Mouse (Mus musculus) neural tube, postnatal 0 days (tissue): ENCODE measurements around the gene Snx22. TPM values are rescaled to one million over a fixed set of nuclear protein-coding genes. Genes with fewer than 3 reads are reported as not detected.

Experiments
- polyA plus RNA-seq: library from polyadenylated mRNA; unstranded; fragments of >200 nt; fragmentation: Nextera tagmentation; extraction: Ambion mirVana; gene quantifications from 2 replicates; pipeline ENCODE4 v1.2.1, GENCODE M21; 2015

Gene Snx22
- polyA plus RNA-seq, result 11.0 and 11.6 TPM in 2 replicates

GRCm38 (mm10) chr9:66069583-66069982 is at the start of gene Snx22:
Gene Snx22, minus strand, starts transcription at chr9:66069719.

GRCm38 (mm10) chr9:66059583-66060307 is 9.8 kb downstream of the Snx22 start, which contains the start of gene Ppib:
Gene Ppib, plus strand, starts transcription at chr9:66060222.

Other genes with a start within 250 kb of the Snx22 start
- gene Zfp609, start 242.2 kb downstream of the Snx22 start, polyA plus RNA-seq, result 6.0 and 6.6 TPM in 2 replicates
- 11.8 and 13.6 TPM in 2 replicates for gene Pclaf, start 179.5 kb downstream of the Snx22 start, polyA plus RNA-seq
- gene Trip4, start 160.9 kb downstream of the Snx22 start, polyA plus RNA-seq, result 21.9 and 22.3 TPM in 2 replicates
- gene Csnk1g1, start 160.8 kb downstream of the Snx22 start, polyA plus RNA-seq, result 14.0 and 14.4 TPM in 2 replicates
- gene Ppib, start 9.5 kb downstream of the Snx22 start, polyA plus RNA-seq, result 393 and 396 TPM in 2 replicates
- 57.8 and 60.4 TPM in 2 replicates for gene Snx1, start 56.9 kb upstream of the Snx22 start, polyA plus RNA-seq
- 70.3 and 80.4 TPM in 2 replicates for gene Ciao2a, start 56.9 kb upstream of the Snx22 start, polyA plus RNA-seq
- 0.75 and 0.93 TPM in 2 replicates for gene Dapk2, start 88.5 kb upstream of the Snx22 start, polyA plus RNA-seq